Mouse (Mus musculus): ENCODE results near the gene Clcf1.

GRCm38 (mm10) chr19:4230415-4230814 lies 16.4 kb downstream of the Clcf1 start:
- no peak for TF ChIP-seq CTCF (IDR thresholded peaks at IDR 0.05)
- TF ChIP-seq EP300 (IDR thresholded peaks at IDR 0.05): no peak
